Mouse (Mus musculus): ENCODE results near the gene Sae1. TPM values are rescaled to one million over a fixed set of nuclear protein-coding genes. Genes with fewer than 3 reads are reported as not detected.

Gene Sae1
- total and polyA plus RNA-seq, 3 experiments = 182 to 287 TPM; not detected in 1

DNA sequence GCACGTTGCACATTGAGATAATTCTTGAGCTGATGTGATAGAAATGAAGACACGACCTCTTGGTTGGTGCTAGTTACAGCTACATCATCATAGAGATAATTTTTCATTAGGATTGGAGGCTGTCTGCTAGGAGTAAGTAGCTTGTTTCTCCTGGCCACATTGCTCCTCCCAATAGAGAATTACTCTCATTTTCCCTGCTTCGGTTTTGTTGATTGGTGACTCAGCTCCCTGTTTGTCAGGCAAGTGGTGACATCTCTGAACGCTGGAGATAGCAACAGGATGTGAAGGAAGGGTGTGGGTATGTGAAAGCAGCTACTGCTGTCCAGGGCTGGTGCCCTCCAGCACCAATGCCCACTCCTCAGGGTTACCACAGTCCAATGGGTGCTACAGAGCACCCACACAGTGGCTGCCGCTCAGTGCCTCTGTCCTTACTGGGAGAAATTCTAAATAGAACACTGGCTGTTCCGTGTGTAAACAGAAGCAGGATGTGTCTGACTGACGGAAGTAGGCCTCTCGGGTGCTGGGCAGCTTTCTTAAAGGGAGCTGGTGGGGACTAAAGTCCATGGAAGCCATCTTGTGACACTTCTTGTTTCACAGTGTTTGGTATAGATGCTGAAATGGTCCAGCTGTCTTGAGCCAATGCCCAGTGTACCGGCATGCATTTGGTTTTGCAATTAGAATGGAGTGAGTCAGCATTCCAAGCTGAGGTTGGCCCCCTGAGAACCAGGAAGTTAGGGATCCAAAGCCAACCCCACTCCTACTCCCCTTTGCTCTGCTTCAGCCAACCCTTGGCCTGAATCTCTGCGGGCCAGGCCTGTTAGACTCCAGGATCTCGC, 18.1 kb upstream of the Sae1 start:
- peaks cover 0 to 22% of the 10 kb centered on the region in 2 experiments; a peak in 2 of 4 replicates for H3K36me3 ChIP-seq (ENCODE audit: control insufficient read depth in 1 of 2, insufficient read depth in 2 of 2, low read length in 2 of 2)
- DNase-seq (ENCODE audit: low read depth, low spot score) = peak; percentile 96
- peaks cover 9 to 35% of the 10 kb centered on the region in 2 experiments for H3K4me1 ChIP-seq (ENCODE audit: control insufficient read depth in 1 of 2, insufficient read depth in 2 of 2, low read length in 2 of 2)
- peak overlapping the region; percentile 98 for H3K9ac ChIP-seq (ENCODE audit: control insufficient read depth, low read depth, low read length, poor library complexity, severe bottlenecking)
- peak overlapping the region; percentile 98 for H3K27ac ChIP-seq (ENCODE audit: control insufficient read depth, low read depth, low read length)
- no peak for TF ChIP-seq GABPA (IDR thresholded peaks at IDR 0.05; ENCODE audit: low read depth, low read length)
- TF ChIP-seq E2F4 (IDR thresholded peaks at IDR 0.05; ENCODE audit: borderline replicate concordance, low read depth, low read length) = no peak
- TF ChIP-seq GATA1 (IDR thresholded peaks at IDR 0.05; ENCODE audit: low read depth, low read length) = peak; percentile 78
- TF ChIP-seq USF2 (IDR thresholded peaks at IDR 0.05; ENCODE audit: borderline replicate concordance in 1 of 2, insufficient read depth in 1 of 2, low read depth in 1 of 2, low read length in 2 of 2) = no peak
- TF ChIP-seq RAD21 (IDR thresholded peaks at IDR 0.05; ENCODE audit: low read depth, low read length) = no peak
- no peak for TF ChIP-seq ZNF384 (IDR thresholded peaks at IDR 0.05; ENCODE audit: low read depth, low read length)
- peak; percentile 84 for TF ChIP-seq TBP (IDR thresholded peaks at IDR 0.05; ENCODE audit: low read depth, low read length)
- peak; percentile 67 for TF ChIP-seq TAL1 (IDR thresholded peaks at IDR 0.05; ENCODE audit: low read length)
- TF ChIP-seq BHLHE40 (IDR thresholded peaks at IDR 0.05; ENCODE audit: borderline replicate concordance, low read depth, low read length) = no peak
- peak; percentile 54 to 71; a peak in 3 of 4 replicates for TF ChIP-seq POLR2A (IDR thresholded peaks at IDR 0.05; ENCODE audit: control insufficient read depth in 1 of 2, insufficient read depth in 1 of 2, low read depth in 1 of 2, low read length in 2 of 2, poor library complexity in 1 of 2)
- TF ChIP-seq MYB (IDR thresholded peaks at IDR 0.05; ENCODE audit: low read depth, low read length) = no peak
- H3K4me3 ChIP-seq (ENCODE audit: control insufficient read depth in 1 of 2, insufficient read depth in 1 of 2, low read depth in 2 of 2, low read length in 2 of 2) = peak overlapping the region; percentile 8 to 45
- no peaks in the 10 kb centered on the region for H3K9me3 ChIP-seq (replicated peaks; ENCODE audit: insufficient read depth, low read length)
- peaks cover 43% of the 10 kb centered on the region for H3K79me2 ChIP-seq (ENCODE audit: control insufficient read depth, insufficient read depth, low read length, poor library complexity)
- H3K27me3 ChIP-seq (ENCODE audit: control insufficient read depth in 1 of 2, insufficient read depth in 2 of 2, low read length in 2 of 2) = no peaks in the 10 kb centered on the region

DNA sequence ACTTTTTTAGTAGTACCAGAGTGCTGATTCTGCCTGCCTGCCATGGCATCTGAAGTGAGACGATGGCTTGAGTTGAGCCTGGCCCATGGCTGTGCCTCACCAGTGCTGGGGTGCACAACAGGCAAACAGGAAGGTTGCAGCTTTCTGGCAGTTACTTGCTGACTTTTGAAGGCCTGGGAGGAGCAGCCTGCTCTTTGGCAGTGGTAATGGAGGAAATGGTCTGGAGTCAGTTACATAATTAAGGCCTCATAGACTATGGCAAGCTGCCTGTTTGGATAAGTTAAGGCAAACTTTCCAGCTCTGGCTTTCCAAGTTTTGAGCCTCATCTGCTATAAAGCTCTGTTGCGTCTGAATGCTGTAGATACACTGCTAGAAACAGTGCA, 17.5 kb upstream of the Sae1 start:
- peaks cover 49% of the 10 kb centered on the region for H3K79me2 ChIP-seq (ENCODE audit: control insufficient read depth, insufficient read depth, low read length, poor library complexity)
- H3K9me3 ChIP-seq (replicated peaks; ENCODE audit: insufficient read depth, low read length) = no peaks in the 10 kb centered on the region
- no peak for DNase-seq (ENCODE audit: low read depth, low spot score)
- H3K27me3 ChIP-seq (ENCODE audit: control insufficient read depth in 1 of 2, insufficient read depth in 2 of 2, low read length in 2 of 2) = no peaks in the 10 kb centered on the region
- peaks cover 9 to 35% of the 10 kb centered on the region in 2 experiments for H3K4me1 ChIP-seq (ENCODE audit: control insufficient read depth in 1 of 2, insufficient read depth in 2 of 2, low read length in 2 of 2)
- H3K36me3 ChIP-seq (ENCODE audit: control insufficient read depth in 1 of 2, insufficient read depth in 2 of 2, low read length in 2 of 2) = peaks cover 0 to 22% of the 10 kb centered on the region in 2 experiments; a peak in 2 of 4 replicates
- TF ChIP-seq POLR2AphosphoS5 (IDR thresholded peaks at IDR 0.05; ENCODE audit: borderline replicate concordance, low read depth, low read length) (peak; percentile 48; the same call in 1 of the 2 replicates), BHLHE40 (IDR thresholded peaks at IDR 0.05; ENCODE audit: borderline replicate concordance, low read depth, low read length) (no peak)
- H3K9ac ChIP-seq (ENCODE audit: control insufficient read depth, low read depth, low read length, poor library complexity, severe bottlenecking) = peak overlapping the region; percentile 98
- peak overlapping the region; percentile 98 for H3K27ac ChIP-seq (ENCODE audit: control insufficient read depth, low read depth, low read length)
- peak overlapping the region; percentile 5 to 19; a peak in 3 of 4 replicates for H3K4me3 ChIP-seq (ENCODE audit: control insufficient read depth in 1 of 2, insufficient read depth in 1 of 2, low read depth in 2 of 2, low read length in 2 of 2)
